Mouse (Mus musculus) frontal cortex, postnatal 36 days (tissue): Measurements from ENCODE around the gene 6030408B16Rik.

Experiments
- DNase-seq, 2 experiments: peaks; one replicate each; pipeline ENCODE4 v3.0.0; 2022; ENCODE audit warnings: low spot score in 2 of 2

The 6030408B16Rik gene

GRCm38 (mm10) chr15:101267053-101268032 lies 25.7 kb upstream of the 6030408B16Rik start:
- DNase-seq, result no peak

GRCm38 (mm10) chr15:101270101-101270820 lies 22.8 kb upstream of the 6030408B16Rik start:
- DNase-seq, result no peak

GRCm38 (mm10) chr15:101271107-101271506 lies 21.9 kb upstream of the 6030408B16Rik start:
- DNase-seq, result no peak

- DNase-seq, result no peak
These were observed 21.5 kb upstream of the 6030408B16Rik start for GRCm38 (mm10) chr15:101271513-101271912.

- DNase-seq, result no peak
These were observed 18.6 kb upstream of the 6030408B16Rik start for GRCm38 (mm10) chr15:101274380-101274779.

- peak in 1 of 2 experiments; percentile 46 for DNase-seq
These were observed 15.6 kb upstream of the 6030408B16Rik start for GRCm38 (mm10) chr15:101277351-101277899.

- no peak for DNase-seq
These were observed 14.4 kb upstream of the 6030408B16Rik start for GRCm38 (mm10) chr15:101278589-101278988.

- DNase-seq, result no peak
These were observed 13.5 kb upstream of the 6030408B16Rik start for GRCm38 (mm10) chr15:101279430-101279999.

GRCm38 (mm10) chr15:101282471-101282870 lies 10.5 kb upstream of the 6030408B16Rik start:
- no peak for DNase-seq

GRCm38 (mm10) chr15:101283183-101283910 lies 9.7 kb upstream of the 6030408B16Rik start:
- DNase-seq, result peak in 1 of 2 experiments; percentile 77

GRCm38 (mm10) chr15:101283911-101284750 lies 8.9 kb upstream of the 6030408B16Rik start, which contains the start of gene Atg101:
TSS of gene Atg101 (plus strand) at chr15:101284272.
- DNase-seq, result peak; percentile 90 to 94

- no peak for DNase-seq
These were observed 6.8 kb upstream of the 6030408B16Rik start for GRCm38 (mm10) chr15:101286129-101286770.

GRCm38 (mm10) chr15:101287361-101287760 lies 5.7 kb upstream of the 6030408B16Rik start:
- DNase-seq, result no peak

- no peak for DNase-seq
These were observed 2.7 kb upstream of the 6030408B16Rik start for GRCm38 (mm10) chr15:101290354-101290753.

GRCm38 (mm10) chr15:101292012-101292411 lies 1.0 kb upstream of the 6030408B16Rik start:
- no peak for DNase-seq

- DNase-seq, result no peak
These were observed 1.2 kb downstream of the 6030408B16Rik start for GRCm38 (mm10) chr15:101294028-101294894.

- no peak for DNase-seq
These were observed 2.1 kb downstream of the 6030408B16Rik start for GRCm38 (mm10) chr15:101295106-101295505.

- no peak for DNase-seq
These were observed 2.6 kb downstream of the 6030408B16Rik start for GRCm38 (mm10) chr15:101295616-101296015.

- DNase-seq, result no peak
These were observed 3.1 kb downstream of the 6030408B16Rik start for GRCm38 (mm10) chr15:101296091-101296490.
